Mouse (Mus musculus) urinary bladder, adult 18-20 months (tissue): Measurements from ENCODE around the gene Grik4.
A peak's percentile ranks its signal among the peaks of the same experiment; 100 is the strongest.

Experiments used
- DNase-seq, 2 experiments: peaks; one replicate each; pipeline ENCODE4 v3.0.0; 2022; ENCODE audit warnings: low spot score in 2 of 2, mixed read lengths in 2 of 2

Gene Grik4

DNA sequence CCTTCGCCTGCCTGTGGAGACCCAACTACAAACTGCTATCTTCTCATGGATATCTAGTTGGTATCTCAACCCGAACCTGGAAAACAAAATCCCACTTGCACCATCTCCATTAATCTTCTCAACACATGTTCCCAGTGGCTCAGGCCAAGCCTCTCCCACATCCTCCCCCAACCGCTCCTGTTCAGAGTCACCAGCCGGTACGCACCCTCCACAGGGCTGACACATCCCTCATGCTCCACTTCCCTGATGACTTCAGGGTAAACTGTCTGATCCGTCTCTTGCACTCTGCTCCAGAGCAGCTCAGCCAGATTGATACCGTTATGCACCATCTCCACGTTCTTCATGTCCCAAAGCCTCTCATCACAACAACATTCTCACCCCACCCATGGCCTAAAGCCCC lies 198.3 kb downstream of the Grik4 start:
- DNase-seq = no peak

- no peak for DNase-seq
Observed at GRCm38 (mm10) chr9:42742385-42742784, 201.9 kb downstream of the Grik4 start.

DNA sequence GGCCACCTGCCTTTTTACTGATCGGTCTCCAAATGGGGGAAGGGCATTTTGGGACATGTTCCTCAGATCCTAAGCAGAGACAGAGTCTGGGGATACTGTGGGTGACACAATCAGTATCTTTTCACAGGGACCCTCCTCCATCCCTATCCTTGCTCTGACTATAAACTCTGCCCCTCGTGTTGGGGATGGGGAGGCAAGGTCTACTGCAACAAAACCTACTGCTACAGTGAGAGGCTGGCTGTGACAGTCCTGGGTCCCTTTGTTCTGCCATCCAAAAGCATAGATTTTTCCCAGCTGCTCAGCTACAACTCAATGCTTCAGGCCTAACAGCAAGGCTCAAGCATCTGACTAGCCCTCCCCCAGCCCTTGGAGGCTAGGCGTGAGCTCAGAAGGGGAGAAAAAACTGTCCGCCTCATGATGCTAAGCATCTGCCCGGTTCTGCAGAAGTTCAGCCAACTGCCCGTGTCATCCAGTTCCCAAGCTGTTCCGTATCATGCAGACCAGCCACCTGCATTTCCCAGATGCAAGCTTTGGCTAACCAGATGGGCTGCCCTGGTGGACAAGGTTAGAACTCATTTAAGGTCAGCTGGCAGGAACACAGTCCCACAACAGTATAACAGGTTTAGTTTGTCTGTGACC lies 207.5 kb downstream of the Grik4 start:
- no peak for DNase-seq

GRCm38 (mm10) chr9:42735086-42735485 lies 209.2 kb downstream of the Grik4 start:
- no peak for DNase-seq

DNA sequence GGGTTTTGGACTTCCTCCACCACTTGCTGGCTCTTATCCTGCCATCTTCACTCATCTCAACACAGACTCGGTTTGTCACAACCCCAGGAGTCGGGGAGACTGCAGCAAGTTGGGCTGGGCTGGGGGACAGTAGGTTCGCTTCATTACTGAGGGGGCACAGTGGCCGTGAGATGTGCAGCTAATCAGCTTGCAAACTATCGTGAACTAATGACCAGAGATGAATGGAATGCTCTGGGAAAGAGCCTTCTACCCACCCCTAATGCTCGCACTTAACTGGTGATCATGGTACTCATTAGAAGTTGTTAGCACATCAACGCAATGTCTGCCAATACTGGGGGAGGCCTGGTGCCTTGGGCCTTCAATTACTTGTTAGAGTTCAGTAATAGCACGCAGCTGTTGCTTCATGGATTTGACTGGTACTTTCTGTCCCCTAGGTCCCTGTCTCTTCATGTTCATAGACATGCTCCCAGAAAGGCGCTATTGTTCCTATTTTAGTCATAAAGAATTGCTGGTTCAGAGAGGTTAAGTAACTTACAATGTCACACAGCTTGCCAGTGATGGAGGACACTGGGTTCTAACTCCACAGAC lies 211.5 kb downstream of the Grik4 start:
- DNase-seq = no peak

DNA sequence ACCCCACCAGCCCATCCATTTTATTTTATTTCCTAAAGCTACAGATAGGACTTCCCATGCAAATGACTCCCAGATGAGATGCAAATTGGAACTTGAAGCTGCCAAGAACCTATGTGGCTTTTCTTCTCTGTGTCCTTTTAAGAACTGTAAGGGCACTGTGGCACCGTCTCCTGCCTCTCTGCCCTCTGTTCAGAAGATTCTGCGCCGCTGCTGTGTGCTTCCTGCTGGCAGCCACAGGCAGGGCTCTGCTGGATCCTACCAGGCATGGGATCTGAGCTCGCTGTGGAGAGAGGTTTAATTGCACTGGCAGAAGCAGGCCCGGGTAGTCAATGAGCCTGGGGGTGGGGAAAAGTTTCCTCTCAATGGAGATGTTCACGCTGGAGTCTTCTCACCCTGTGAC lies 215.8 kb downstream of the Grik4 start:
- no peak for DNase-seq

DNA sequence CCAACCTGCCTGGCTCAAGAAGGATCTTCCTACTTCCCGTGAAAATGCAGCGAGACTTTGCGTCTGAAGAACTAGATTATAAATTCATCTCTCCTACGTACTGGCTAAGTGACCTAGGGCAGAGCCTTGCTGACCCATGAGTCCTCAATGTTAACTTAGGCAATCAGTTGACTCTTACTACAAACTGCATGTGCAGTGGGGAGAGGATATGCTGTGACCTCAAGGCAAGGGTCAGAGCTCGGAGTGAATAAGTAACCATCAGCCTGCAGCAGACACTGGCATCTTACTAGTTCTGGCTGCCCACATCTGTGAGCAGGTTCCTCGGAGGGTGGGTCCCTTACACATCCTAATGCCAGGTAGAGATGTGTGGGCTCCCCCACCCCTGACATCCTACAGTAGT lies 216.6 kb downstream of the Grik4 start:
- no peak for DNase-seq

- no peak for DNase-seq
Observed at GRCm38 (mm10) chr9:42727186-42727585, 217.1 kb downstream of the Grik4 start.

- no peak for DNase-seq
Observed at GRCm38 (mm10) chr9:42724099-42724498, 220.2 kb downstream of the Grik4 start.

DNA sequence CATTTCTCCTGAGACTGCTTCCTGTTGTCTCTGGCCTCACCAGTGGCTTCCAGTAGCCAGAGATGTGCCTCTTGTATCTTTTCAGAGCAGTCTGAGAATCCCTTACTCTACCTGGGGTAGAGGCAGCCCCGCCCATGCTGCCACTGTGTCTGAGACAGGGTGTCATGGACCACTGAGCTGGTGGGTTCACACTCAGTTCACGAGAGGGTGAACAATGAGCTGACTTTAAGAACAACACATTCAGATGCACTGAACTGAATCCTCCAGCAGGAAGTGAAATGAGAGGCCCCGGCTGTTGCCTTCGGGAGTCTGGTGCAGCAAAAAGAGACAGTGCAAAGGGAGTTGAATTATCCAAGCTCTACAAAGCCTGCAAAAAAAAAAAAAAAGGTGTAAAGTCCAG lies 221.8 kb downstream of the Grik4 start:
- DNase-seq = no peak

GRCm38 (mm10) chr9:42721718-42722117 lies 222.6 kb downstream of the Grik4 start:
- DNase-seq = no peak

DNA sequence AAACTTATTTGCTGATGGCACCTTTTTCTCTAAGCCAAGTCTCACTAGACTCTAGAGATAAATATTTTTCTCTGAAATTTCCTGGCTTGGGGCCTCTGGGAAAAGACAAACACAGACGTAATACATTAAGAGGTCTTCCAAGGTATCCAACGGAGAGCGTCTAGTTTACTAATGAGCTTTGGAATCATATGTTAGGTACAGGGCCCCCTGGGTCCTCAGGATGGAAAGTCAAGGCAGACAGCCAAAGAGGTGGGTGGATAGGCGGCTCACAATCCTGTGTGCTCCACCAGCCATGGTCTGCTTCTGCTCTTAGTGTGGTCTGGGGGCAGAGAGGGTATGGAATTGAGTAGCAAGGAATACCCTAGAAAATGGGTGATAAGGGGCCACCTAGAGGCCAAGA lies 223.1 kb downstream of the Grik4 start:
- DNase-seq = no peak

DNA sequence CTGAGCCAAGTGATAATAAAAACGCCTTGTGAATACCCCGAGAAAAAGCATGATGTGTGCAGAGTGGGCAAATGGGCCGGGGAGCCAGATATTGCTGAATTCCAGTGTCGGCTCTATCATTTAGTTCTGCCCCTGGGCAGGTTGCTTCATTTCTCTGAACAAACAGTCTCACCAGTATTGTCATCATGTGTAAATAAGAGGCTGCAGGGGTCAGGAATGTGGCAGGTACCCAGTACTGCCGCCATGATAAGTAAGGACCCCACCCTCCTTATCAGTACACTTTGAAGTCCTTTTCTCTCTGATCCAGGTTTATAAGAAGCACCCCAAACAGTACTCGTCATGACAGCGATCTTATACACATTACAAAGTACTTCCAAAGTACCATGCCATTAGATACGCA lies 230.4 kb downstream of the Grik4 start:
- DNase-seq = no peak

GRCm38 (mm10) chr9:42705848-42706247 lies 238.4 kb downstream of the Grik4 start:
- no peak for DNase-seq

DNA sequence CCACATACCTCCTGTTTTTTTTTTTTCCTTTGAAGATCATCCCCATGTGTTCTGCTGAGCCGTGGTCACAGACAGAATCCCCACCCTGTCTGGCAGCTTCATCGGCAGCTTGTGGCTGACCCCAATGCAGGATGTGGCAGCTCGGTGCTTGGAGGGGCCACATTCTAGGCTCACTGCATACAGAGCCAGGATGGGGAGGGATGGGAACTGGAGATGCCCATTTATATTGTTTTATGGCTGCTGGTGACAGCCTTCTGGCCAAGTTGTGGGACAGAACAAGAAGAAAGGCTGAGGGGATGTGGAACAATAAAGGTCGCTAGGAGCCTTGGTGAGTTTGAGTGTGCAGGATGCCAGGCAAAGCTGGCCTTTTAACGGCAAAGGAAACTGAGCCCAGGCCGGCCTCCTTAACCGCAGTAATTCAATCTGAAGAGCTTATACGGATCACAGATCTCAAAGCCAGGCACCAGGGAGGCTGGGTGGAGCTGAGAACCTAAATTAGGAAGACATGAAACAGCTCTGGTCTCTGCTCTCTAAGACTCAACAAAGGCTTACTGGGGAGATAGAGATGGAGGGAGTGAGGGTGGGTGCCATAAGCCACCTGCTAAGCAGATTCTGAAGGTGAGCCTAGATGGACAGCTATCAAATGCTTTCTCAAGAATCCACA lies 241.0 kb downstream of the Grik4 start:
- DNase-seq = no peak

GRCm38 (mm10) chr9:42702231-42703132 lies 241.8 kb downstream of the Grik4 start:
- DNase-seq = no peak

DNA sequence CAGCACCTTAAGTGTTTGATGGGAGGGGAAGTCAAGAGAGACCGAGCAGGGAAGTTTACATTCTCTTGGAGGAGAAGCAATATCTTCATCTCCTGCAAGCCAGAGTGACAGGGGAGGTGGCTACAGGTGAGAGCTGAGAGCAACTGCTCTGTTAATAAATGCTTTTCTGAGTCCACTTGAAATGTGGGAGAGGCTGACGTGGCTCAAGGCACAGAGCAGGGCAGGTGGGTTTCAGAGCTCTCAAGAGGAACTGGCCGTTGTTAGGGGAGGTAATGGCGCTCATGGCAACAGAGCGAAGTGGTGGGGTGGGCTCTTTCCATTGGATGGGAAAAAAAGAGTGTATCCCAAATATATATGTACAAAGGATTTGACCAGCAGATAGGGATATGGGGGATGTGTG lies 242.6 kb downstream of the Grik4 start:
- no peak for DNase-seq

DNA sequence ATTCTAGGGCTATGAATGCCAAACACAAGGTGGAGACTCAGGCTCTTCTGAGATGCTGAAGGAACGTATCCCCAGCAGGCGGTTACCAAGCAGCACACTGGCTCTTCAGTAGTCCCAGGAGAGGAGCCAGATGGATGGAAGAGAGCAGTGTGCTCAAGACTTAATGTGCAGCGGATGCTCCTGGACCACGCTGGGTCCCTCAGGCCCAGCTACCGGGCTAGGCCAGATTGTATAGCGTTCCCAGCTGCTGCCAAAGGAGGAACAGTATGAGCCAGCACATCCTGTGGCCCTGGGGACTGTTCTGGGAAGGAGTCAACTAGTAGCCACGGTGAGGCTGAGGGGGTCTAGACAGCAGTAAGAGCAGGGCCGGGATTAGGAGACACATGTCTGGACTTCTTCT lies 251.3 kb downstream of the Grik4 start:
- DNase-seq = no peak

- DNase-seq = peak; percentile 15 to 54
Observed at GRCm38 (mm10) chr9:42688143-42688542, 256.1 kb downstream of the Grik4 start.

DNA sequence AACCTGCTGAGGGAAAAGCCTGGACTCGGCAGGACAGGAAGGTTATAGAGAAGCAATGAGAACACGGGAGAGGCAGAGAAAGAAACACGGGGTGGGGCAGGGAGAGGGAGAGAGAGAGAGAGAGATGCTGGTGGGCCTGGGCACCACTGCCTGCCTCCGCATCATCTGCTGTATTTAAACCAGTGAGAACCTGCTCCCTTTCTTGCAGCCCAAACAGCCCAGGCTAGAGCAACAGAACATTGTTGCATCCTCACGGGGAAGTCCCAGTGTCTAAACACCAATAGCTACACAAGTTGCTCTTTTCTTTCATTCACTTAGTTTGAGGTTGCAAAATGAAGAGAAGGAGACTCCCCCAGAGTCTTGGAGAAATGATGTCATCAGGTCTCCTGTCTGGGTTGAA lies 258.2 kb downstream of the Grik4 start:
- DNase-seq = no peak

GRCm38 (mm10) chr9:42674017-42674412 lies 270.3 kb downstream of the Grik4 start:
- no peak for DNase-seq

- peak; percentile 27 to 55 for DNase-seq
Observed at GRCm38 (mm10) chr9:42673385-42674016, 270.8 kb downstream of the Grik4 start.
